Mouse (Mus musculus): ENCODE measurements around the gene Kif21b. TPM values are rescaled to one million over a fixed set of nuclear protein-coding genes. Genes with fewer than 3 reads are reported as not detected.

Gene Kif21b
- total and polyA plus RNA-seq, 3 experiments, result 4.0 to 34.0 TPM; not detected in 1

DNA sequence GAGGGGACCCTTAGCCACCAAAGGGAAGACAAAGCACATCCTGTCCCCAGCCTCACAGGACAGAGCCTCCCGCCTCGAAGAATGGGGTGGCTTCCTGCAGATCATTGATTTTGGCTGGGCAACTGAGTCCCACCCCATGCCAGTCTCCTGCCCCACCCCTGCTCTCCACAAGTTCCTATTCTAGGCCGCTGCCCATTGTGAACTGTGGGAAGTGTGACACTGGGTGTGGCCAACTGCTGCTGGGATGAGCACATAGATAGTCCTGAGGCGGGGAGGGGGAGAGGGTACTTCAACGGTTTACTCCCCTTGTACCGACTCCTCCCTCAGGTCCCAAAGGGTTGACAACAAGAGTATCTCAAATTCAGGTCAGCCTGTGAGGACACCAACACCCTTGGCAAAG, 47.6 kb downstream of the Kif21b start (continued):
- TF ChIP-seq TCF12 (IDR thresholded peaks at IDR 0.05; ENCODE audit: low read depth, low read length) (peak; percentile 48; the same call in 1 of the 2 replicates), NELFE (IDR thresholded peaks at IDR 0.05; ENCODE audit: low read depth, low read length) (no peak), SMC3 (IDR thresholded peaks at IDR 0.05; ENCODE audit: low read depth, low read length) (no peak), BHLHE40 (IDR thresholded peaks at IDR 0.05; ENCODE audit: borderline replicate concordance, low read depth, low read length) (no peak), RCOR1 (IDR thresholded peaks at IDR 0.05; ENCODE audit: low read depth, low read length) (no peak; the same call in 1 of the 2 replicates), POLR2A (IDR thresholded peaks at IDR 0.05; ENCODE audit: control insufficient read depth in 1 of 2, insufficient read depth in 1 of 2, low read depth in 1 of 2, low read length in 2 of 2, poor library complexity in 1 of 2) (peak in 1 of 2 experiments; percentile 34; a peak in 1 of 4 replicates), USF2 (IDR thresholded peaks at IDR 0.05; ENCODE audit: borderline replicate concordance in 1 of 2, insufficient read depth in 1 of 2, low read depth in 1 of 2, low read length in 2 of 2) (no peak), MAZ (IDR thresholded peaks at IDR 0.05; ENCODE audit: low read depth, low read length) (0 out of 2 replicates have a peak, but pooled peaks have one; percentile 51)

DNA sequence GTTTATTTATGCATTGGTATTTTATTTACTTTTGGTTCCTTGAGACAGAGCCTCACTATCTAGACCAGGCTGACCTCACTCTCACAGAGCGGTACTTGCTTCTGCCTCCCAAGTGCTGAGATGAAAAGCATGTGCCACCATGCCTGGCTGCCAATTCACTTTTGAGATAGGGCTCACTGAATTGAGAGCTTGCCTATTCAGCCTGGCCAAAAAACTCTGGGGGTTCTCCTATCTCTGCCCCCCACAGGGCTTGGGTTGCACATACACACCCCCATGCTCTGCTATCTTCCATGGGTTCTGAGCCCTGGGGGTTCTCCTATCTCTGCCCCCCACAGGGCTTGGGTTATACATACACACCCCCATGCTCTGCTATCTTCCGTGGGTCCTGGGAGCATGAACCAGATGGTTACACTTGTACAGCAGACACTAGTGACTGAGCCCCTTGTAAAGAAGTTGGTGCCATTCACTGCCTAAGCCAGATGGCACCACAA, 48.4 kb downstream of the Kif21b start:
- Histone ChIP-seq H3K27ac (ENCODE audit: control insufficient read depth, low read depth, low read length) (peak overlapping the region; percentile 76), H3K9ac (ENCODE audit: control insufficient read depth, low read depth, low read length, poor library complexity, severe bottlenecking) (no peak overlapping the region; the same call in 1 of the 2 replicates), H3K4me1 (ENCODE audit: control insufficient read depth in 1 of 2, insufficient read depth in 2 of 2, low read length in 2 of 2) (peaks cover 19 to 34% of the 10 kb centered on the region in 2 experiments), H3K4me3 (ENCODE audit: control insufficient read depth in 1 of 2, insufficient read depth in 1 of 2, low read depth in 2 of 2, low read length in 2 of 2) (peak overlapping the region in 1 of 2 experiments; percentile 9; a peak in 1 of 4 replicates), H3K9me3 (replicated peaks; ENCODE audit: insufficient read depth, low read length) (no peaks in the 10 kb centered on the region), H3K79me2 (ENCODE audit: control insufficient read depth, insufficient read depth, low read length, poor library complexity) (no peaks in the 10 kb centered on the region), H3K36me3 (ENCODE audit: control insufficient read depth in 1 of 2, insufficient read depth in 2 of 2, low read length in 2 of 2) (peaks cover 0 to 22% of the 10 kb centered on the region in 2 experiments; a peak in 2 of 4 replicates), H3K27me3 (ENCODE audit: control insufficient read depth in 1 of 2, insufficient read depth in 2 of 2, low read length in 2 of 2) (no peaks in the 10 kb centered on the region)
- peak; percentile 84 for DNase-seq (ENCODE audit: low read depth, low spot score)
- TF ChIP-seq MAFK (IDR thresholded peaks at IDR 0.05; ENCODE audit: borderline replicate concordance, low read depth, low read length) (peak; percentile 64; the same call in 1 of the 2 replicates), HCFC1 (IDR thresholded peaks at IDR 0.05; ENCODE audit: low read depth, low read length) (0 out of 2 replicates have a peak, but pooled peaks have one; percentile 23), NELFE (IDR thresholded peaks at IDR 0.05; ENCODE audit: low read depth, low read length) (peak; percentile 35; the same call in 1 of the 2 replicates), MEF2A (IDR thresholded peaks at IDR 0.05; ENCODE audit: extremely low read depth, insufficient replicate concordance, low read depth, low read length, poor library complexity, severe bottlenecking) (no peak), ETS1 (IDR thresholded peaks at IDR 0.05; ENCODE audit: low read depth, low read length) (peak; percentile 86), MXI1 (IDR thresholded peaks at IDR 0.05; ENCODE audit: low read depth, low read length) (peak; percentile 88), GATA1 (IDR thresholded peaks at IDR 0.05; ENCODE audit: low read depth, low read length) (peak; percentile 89), CHD2 (IDR thresholded peaks at IDR 0.05; ENCODE audit: low read length) (no peak), CHD1 (IDR thresholded peaks at IDR 0.05; ENCODE audit: low read depth, low read length) (peak; percentile 70; the same call in 1 of the 2 replicates), CTCF (IDR thresholded peaks at IDR 0.05 in 2 of 3, conservative IDR thresholded peaks at IDR 0.05 in 1 of 3; ENCODE audit: control insufficient read depth in 1 of 3, insufficient read depth in 1 of 3, low read depth in 2 of 3, low read length in 3 of 3, poor library complexity in 1 of 3, severe bottlenecking in 1 of 3) (no peak), ZNF384 (IDR thresholded peaks at IDR 0.05; ENCODE audit: low read depth, low read length) (no peak), ZC3H11A (IDR thresholded peaks at IDR 0.05; ENCODE audit: low read depth, low read length) (peak; percentile 1; the same call in 1 of the 2 replicates), GABPA (IDR thresholded peaks at IDR 0.05; ENCODE audit: low read depth, low read length) (no peak), TBP (IDR thresholded peaks at IDR 0.05; ENCODE audit: low read depth, low read length) (0 out of 2 replicates have a peak, but pooled peaks have one; percentile 35), USF2 (IDR thresholded peaks at IDR 0.05; ENCODE audit: borderline replicate concordance in 1 of 2, insufficient read depth in 1 of 2, low read depth in 1 of 2, low read length in 2 of 2) (no peak), RCOR1 (IDR thresholded peaks at IDR 0.05; ENCODE audit: low read depth, low read length) (peak; percentile 84), ZKSCAN1 (IDR thresholded peaks at IDR 0.05; ENCODE audit: low read depth, low read length) (no peak), ZMIZ1 (IDR thresholded peaks at IDR 0.05; ENCODE audit: low read depth, low read length) (0 out of 2 replicates have a peak, but pooled peaks have one; percentile 35), ELF1 (IDR thresholded peaks at IDR 0.05; ENCODE audit: low read depth, low read length) (0 out of 2 replicates have a peak, but pooled peaks have one; percentile 28), TCF12 (IDR thresholded peaks at IDR 0.05; ENCODE audit: low read depth, low read length) (peak; percentile 90), JUND (IDR thresholded peaks at IDR 0.05; ENCODE audit: low read depth, low read length) (no peak), MAZ (IDR thresholded peaks at IDR 0.05; ENCODE audit: low read depth, low read length) (peak; percentile 84), MAX (IDR thresholded peaks at IDR 0.05; ENCODE audit: low read length) (peak; percentile 85), RAD21 (IDR thresholded peaks at IDR 0.05; ENCODE audit: low read depth, low read length) (no peak), E2F4 (IDR thresholded peaks at IDR 0.05; ENCODE audit: borderline replicate concordance, low read depth, low read length) (no peak), POLR2AphosphoS5 (IDR thresholded peaks at IDR 0.05; ENCODE audit: borderline replicate concordance, low read depth, low read length) (no peak), KAT2A (conservative IDR thresholded peaks at IDR 0.05; ENCODE audit: low read depth, low read length) (peak; percentile 32; the same call in 1 of the 2 replicates), USF1 (IDR thresholded peaks at IDR 0.05; ENCODE audit: low read depth, low read length) (0 out of 2 replicates have a peak, but pooled peaks have one; percentile 22), MYC (IDR thresholded peaks at IDR 0.05; ENCODE audit: low read depth, low read length) (peak; percentile 85), POLR2A (IDR thresholded peaks at IDR 0.05; ENCODE audit: control insufficient read depth in 1 of 2, insufficient read depth in 1 of 2, low read depth in 1 of 2, low read length in 2 of 2, poor library complexity in 1 of 2) (no peak)
